Mouse (Mus musculus) thymus, postnatal 10 days (tissue): ENCODE measurements around the gene Dguok.

Source experiments
- DNase-seq, 2 experiments: peaks; one replicate each; pipeline ENCODE4 v3.0.0; 2021; ENCODE audit warnings: low spot score in 2 of 2

Dguok gene

DNA sequence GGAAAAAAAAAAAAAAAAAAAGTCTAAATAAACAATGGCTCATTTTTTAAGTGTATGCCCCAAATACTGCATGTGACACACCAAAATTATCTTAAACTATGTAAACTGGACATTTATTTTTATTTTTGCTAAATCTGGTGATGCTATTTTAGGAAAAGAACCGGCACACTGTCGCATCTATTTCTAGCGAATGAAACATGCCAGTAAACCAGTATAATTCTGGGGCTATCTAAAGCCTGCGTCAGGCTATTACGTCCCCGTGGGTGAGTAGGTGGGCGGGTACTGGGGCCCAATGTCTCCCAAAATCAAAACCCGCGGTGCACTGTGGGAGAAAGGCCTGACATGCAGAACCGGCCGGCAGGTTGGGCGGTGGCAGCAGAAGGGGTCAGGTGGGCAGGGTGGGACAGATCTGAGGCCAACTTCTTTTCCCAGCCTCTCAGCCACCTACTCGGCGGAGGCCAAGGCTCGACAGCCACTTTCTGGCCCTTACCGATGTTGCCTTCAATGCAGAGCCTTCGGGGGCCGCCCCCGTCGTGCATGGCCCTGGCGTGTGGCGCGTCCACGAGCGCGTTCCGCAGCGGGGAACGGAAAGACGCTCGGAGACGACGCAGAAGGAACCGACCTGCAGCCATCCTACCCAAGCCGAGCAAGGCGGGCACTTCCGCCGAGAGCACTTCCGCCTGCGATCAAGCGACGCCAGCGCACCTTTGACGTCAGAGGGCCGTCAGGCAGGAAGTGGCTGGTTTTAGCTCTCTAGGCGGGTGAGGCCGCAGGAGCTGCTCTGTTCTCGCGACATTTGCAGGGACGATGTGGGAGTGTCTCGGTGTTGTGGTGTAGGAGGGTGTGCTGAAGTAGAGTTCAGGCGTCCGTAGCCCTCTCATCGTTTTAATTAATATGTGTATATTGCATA lies at the start of gene Dguok:
TSS of gene Dguok (minus strand) at position 712 of the 910 bp plus-strand sequence.
- peak; percentile 97 to 98 for DNase-seq

GRCm38 (mm10) chr6:83555972-83556371 lies 49.2 kb upstream of the Dguok start:
- DNase-seq: no peak

DNA sequence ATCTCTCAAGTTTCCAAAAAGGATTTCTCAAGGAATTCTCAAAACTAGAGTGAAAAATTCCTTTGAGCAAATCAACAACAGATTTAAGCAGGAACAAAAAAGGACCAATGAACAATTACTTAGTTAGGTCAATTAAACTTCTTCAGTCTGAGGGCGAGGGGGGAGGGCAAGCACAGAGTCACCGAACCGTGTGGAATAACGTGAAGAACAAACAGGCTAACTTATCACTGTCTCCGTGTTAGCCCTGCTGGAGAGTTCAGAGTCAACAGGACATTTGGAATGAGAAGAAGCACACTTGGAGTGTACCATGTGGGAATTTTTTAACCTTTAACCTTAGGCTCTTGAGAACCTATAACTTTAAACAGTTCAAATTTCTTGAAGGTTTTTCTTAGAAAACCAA lies 41.6 kb upstream of the Dguok start:
- DNase-seq: no peak

- no peak for DNase-seq
Measured at GRCm38 (mm10) chr6:83545778-83546177, 39.0 kb upstream of the Dguok start.

DNA sequence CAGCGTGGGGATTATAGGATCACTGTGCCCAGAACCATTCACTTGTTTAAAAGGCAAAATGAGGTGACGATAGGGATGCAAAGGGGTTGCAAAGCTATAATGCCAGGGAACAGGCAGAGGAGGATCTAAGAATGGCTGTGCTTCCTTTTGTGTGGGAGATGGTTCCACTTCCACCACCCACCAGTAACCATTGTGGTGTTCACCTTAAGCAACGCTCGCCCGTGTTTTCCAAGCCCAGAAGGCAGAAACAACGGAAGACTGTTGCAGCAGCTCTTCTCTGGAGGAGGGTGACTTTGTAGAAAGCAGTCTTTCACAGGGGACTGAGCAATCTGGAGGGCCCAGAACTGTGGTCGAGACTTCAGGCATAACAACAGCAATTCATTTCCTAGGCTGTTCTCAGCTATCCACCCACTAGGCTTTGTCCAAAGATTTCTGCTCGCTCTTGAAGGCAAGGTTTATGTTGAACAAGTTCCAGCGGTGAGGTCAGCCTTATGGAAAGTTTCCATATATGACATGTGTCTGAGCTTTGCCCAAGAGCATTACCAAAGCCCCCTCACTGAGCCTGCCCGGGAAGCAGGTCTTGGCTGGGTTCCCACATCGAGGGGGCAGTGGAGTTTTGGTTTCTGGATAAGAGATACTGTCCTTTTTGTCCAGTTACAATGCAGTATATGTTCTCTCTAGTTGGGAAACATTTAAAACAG lies 35.1 kb upstream of the Dguok start:
- DNase-seq: no peak

- DNase-seq: no peak
Measured at GRCm38 (mm10) chr6:83540017-83540416, 33.2 kb upstream of the Dguok start.

DNA sequence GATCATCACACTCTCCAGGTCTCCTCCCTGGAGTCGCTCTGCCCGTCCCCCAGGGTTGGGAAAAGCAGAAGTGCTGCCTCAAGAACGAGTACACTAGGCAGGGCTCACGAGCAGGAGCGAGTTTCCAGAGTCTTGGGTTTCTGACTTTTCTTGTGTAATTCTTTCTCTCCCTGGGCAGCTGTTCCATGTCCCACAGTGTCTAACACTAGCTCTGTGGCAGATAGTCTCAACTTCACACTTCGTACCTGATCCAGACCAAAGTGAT lies 30.0 kb upstream of the Dguok start:
- DNase-seq: no peak

DNA sequence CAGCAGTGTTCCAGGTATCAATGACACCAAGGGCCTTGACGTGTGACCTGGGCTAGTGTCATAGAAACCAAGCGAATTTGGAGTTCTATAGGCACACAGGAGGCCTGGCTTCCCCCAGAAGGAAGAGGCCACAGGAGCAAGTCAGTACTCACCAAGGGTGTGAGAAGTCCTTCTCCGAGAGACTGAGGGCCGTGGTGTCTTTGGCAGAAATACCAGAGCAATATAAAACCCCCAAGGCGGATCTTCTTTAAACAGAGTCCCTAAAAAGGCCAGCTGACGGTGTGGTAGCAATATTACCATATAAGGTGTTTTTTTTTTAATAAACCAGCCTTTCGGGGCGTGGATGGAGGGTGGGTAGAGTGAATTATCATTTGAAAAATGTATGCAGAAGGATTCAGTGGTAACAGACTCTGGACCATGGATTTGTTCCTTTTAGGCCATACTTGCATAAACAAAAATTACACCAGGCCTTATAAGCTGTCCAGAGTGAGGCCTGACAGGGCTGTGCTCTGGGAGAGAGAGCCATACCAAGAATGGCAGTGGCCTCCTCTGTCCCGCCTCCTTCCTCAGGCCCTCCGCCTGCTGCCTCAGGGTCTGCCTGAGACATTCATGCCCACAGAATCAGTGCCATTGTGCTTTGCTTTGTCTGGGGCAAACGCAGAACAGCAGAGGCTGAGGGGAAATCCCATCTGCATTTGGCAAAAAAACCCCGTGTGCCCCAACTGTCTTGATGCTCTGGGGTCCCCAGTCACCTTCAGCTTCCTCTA lies 29.4 kb upstream of the Dguok start, which contains the start of gene Actg2:
TSS of gene Actg2 (minus strand) at position 238 of the 767 bp plus-strand sequence.
- DNase-seq: no peak

DNA sequence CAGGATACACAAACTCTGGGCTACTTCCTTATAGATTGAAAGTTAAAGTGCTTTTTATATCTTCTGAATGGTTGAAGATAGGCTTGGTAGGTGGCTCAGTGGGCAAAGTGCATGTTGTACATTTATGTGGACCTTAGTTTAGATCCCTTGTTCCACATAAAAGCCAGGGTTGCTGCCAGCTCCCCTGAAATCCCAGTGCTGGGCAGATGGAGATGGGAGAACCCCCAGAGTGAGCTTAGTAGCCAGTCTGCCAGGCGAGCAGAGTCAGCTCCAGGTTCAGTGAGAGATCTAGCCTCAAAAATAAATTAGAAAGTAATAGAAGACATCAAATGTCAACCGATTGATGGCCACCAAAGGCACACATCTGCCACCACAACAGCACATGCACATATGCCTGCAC lies 25.8 kb upstream of the Dguok start:
- no peak for DNase-seq

GRCm38 (mm10) chr6:83523194-83523593 lies 16.4 kb upstream of the Dguok start:
- no peak for DNase-seq

DNA sequence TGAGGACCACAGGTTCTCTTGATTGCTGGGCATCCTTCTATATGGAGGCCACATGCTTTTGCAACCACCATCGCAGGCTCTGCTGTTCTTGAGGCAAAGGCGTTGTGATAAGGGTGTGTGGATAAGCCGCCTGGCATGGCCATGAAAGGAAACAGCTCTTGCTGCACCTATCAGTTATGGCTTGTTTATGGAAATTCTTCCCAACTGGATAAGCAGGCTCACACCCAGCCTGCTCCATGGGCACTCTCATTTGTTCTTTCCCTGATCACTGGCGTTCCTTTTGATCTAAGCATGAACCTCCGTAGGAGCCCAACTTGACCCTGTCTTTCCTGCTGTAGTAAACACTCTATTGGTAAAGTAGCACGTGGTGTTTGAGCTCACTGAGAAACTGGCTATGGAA lies 15.0 kb upstream of the Dguok start:
- no peak for DNase-seq

GRCm38 (mm10) chr6:83518637-83519036 lies 11.9 kb upstream of the Dguok start:
- DNase-seq: no peak

DNA sequence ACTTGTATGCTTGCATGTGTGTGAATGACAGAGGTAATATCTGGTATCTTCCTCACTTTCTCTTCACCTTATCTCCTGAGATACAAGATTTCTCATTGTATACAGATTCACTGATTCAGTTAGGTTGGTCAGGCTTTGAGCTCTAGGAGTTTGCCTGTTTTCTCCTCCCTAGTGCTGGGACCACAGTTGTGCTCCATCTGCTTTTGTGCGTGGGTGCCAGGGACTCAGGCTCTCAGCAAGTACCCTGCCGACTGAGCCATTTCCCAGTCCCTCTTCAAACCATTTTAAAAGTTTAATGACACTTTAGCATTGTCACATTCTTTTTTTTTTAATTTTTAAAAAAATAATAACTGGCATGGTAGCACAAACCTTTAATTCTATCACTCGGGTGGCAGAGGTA lies 8.4 kb upstream of the Dguok start:
- no peak for DNase-seq

- peak; percentile 49 to 70 for DNase-seq
Measured at GRCm38 (mm10) chr6:83512495-83512894, 5.7 kb upstream of the Dguok start.

GRCm38 (mm10) chr6:83510210-83510609 lies 3.4 kb upstream of the Dguok start:
- DNase-seq: no peak

GRCm38 (mm10) chr6:83509442-83509841 lies 2.7 kb upstream of the Dguok start:
- no peak for DNase-seq

- no peak for DNase-seq
Measured at GRCm38 (mm10) chr6:83507168-83507546, 388 bp upstream of the Dguok start.

GRCm38 (mm10) chr6:83505554-83505953 lies 1.2 kb downstream of the Dguok start:
- DNase-seq: no peak

GRCm38 (mm10) chr6:83503361-83503760 lies 3.4 kb downstream of the Dguok start:
- DNase-seq: no peak

DNA sequence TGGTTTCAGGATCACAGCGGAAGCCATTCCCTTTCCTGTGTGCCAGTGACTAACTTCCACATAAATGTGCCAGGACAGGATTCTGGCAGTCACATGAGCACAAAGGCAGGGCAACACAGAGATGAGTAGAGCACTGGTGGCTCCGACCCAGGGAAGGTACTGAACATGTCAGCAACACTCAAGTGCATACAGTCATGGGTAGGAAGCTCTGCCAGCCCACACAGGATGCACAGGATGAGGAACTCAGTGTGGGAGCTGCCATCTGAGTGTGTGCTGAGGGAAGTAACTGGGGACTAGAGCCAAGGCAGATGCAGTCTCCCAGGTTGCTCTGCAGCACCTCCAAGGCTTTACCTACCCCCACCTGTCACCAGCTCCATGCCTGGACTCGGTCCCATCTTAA lies 4.1 kb downstream of the Dguok start:
- DNase-seq: no peak

DNA sequence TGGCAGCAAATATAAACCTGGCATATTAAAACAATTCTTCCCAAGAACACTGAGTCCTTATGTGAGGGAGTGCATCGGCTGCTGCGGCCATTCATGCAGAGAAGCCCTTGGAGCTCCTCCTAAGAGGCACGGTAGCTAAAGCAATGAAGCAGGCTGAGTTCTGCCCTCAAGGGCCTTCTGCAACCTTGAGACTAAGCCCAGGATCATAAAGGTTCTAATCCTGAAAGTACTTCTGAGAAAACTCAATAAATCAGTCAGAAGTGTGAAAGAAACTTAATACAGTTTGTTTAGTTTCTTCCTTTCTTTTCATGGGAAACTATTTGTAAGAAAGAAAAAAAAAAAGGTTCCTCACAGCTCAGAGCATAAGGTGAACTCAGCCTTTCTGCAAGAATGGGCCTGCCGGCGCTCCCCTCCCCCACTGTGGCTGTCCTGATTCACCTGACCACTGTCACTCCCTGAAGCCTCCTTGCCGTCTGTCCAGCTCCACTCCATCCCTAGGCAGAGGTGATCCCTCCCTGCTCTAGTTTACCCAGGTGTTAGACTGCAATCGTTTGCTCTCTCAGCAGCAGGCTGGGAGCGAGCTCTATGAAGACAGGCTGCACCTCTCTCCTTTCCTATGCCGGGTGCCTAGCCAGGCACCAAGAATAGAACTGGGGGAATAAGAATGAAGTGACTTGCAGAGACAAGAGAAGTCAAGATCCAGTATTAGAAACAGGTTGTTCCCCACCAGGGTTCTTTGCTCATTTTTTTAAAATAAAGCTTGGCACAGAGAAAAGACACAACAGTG lies 5.1 kb downstream of the Dguok start:
- DNase-seq: no peak

- no peak for DNase-seq
Measured at GRCm38 (mm10) chr6:83500462-83500861, 6.3 kb downstream of the Dguok start.
